Mouse (Mus musculus) cerebellum, adult 2 months (tissue): Measurements from ENCODE around the gene Txnrd2. TPM values are rescaled to one million over a fixed set of nuclear protein-coding genes. Genes with fewer than 3 reads are reported as not detected.

Source experiments
- DNase-seq, 2 experiments: peaks; one replicate each; pipeline ENCODE4 v3.0.0; 2021
- H3K27ac ChIP-seq: fragments of 200-500 bp; 2 replicates; pipeline ENCODE4 v1.5.1; 2012; ENCODE audit warnings: low read length, control low read depth, inconsistent platforms; ENCODE audit not compliant: insufficient read depth
- H3K27me3 ChIP-seq: fragments of 200-500 bp; 2 replicates; pipeline ENCODE4 v1.6.1; 2012; ENCODE audit warnings: inconsistent platforms, mild to moderate bottlenecking, low read length, moderate library complexity; ENCODE audit not compliant: control insufficient read depth, insufficient read depth
- H3K4me1 ChIP-seq: fragments of 200-500 bp; 2 replicates; pipeline ENCODE4 v1.6.1; 2011; ENCODE audit warnings: low read length; ENCODE audit not compliant: control insufficient read depth, insufficient read depth
- H3K4me3 ChIP-seq: fragments of 200-500 bp; replicated peaks from 2 replicates; pipeline ENCODE3; 2011; ENCODE audit warnings: mild to moderate bottlenecking, low read depth, low read length, control low read depth; ENCODE audit not compliant: insufficient read depth
- CTCF ChIP-seq: fragments of 200-500 bp; IDR thresholded peaks from 2 replicates; pipeline ENCODE4 v1.5.1; 2011; ENCODE audit warnings: low read depth, mild to moderate bottlenecking, control low read depth, low read length, moderate library complexity, borderline replicate concordance; ENCODE audit not compliant: insufficient read depth
- POLR2A ChIP-seq: fragments of 200-500 bp; IDR thresholded peaks from 2 replicates; pipeline ENCODE4 v1.6.1; 2011; ENCODE audit warnings: low read length, control low read depth, borderline replicate concordance; ENCODE audit not compliant: insufficient read depth
- WGBS: fragments of 180-500 bp; shearing (Covaris S2); methylation state at CpG from one replicate; pipeline ENCODE4 v1.1.7; 2018; 5-methylcytosine and 5-hydroxymethylcytosine counted together
- polyA plus RNA-seq: library from polyadenylated mRNA; depleted of rRNA; stranded (reverse); fragments of >200 nt; gene quantifications from 2 replicates; pipeline ENCODE4 v1.2.3, GENCODE M21; 2012

Gene Txnrd2
- polyA plus RNA-seq, 1 experiment: 20.6 TPM

DNA sequence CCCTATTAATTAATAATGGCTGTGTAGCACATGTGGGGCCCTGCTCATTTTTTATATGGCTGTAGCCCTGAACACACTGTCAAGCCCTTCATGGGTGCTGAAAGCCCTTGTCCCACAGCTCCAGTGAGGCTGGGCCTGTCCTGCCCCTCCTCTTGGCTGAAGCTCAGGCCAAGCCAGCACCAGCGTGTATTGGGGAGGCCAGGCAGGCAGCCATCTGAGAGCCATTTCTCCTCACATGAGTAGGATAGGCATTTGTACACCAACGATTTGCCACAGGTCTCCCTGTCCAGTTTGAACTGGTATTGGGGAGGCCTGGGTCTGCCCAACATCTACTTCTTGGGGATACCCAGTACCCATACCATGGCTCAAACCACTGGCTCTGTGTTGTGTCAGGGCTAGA lies 47.8 kb downstream of the Txnrd2 start:
- H3K27ac ChIP-seq: no peak overlapping the region
- H3K4me1 ChIP-seq: no peaks in the 10 kb centered on the region; the same call in 1 of the 2 replicates
- H3K4me3 ChIP-seq: no peak overlapping the region
- no peak for DNase-seq
- TF ChIP-seq POLR2A: no peak
- no peak for TF ChIP-seq CTCF
- no peaks in the 10 kb centered on the region for H3K27me3 ChIP-seq
- WGBS: 52% methylated on average over 2 of the region's 2 CpGs

DNA sequence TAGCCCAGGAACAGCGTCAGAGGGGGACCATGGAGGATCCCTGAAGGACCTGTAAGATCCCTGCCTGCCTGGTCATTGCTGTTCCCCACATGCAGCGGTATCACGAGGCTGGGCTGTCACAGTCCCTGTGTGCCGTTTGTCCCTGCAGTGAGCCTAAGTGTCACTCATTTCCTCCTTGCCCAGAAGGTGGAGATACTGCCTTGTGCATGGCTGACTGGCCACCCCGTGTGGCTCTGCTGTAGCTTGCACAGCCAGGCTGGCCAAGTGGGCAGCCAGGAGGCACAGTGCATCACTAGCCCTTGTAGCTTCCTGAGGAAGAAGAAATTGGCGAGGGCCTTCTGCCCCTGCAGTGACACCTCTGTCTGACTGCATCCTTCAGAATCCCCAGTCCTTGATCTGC lies 51.8 kb downstream of the Txnrd2 start:
- Histone ChIP-seq H3K27ac (no peak overlapping the region), H3K27me3 (no peaks in the 10 kb centered on the region), H3K4me3 (no peak overlapping the region), H3K4me1 (no peaks in the 10 kb centered on the region; the same call in 1 of the 2 replicates)
- TF ChIP-seq CTCF: no peak
- TF ChIP-seq POLR2A: no peak
- DNase-seq: no peak
- 42% methylated on average over 6 of the region's 6 CpGs for whole genome bisulfite sequencing

DNA sequence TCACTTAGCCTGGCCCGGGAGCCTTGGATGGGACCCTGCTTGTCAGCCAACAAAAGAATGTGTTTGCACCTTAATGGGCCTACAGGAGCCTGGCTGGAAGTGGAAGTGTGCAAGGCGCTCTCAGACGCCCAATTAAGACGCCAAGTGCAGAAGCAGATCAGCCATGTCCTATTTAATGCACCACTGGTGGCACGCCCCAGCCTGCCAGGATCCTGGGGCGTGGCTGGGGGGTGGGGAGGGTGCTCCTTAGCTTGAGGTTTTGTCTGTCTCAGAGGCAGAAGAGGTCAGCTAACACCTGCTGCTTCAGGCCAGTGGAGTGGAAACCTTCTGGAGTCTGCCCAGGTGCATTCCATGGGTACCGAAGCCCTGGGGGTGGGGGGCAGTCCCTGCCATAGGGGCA lies 53.5 kb downstream of the Txnrd2 start:
- Histone ChIP-seq H3K27ac (no peak overlapping the region), H3K27me3 (no peaks in the 10 kb centered on the region), H3K4me1 (no peaks in the 10 kb centered on the region; the same call in 1 of the 2 replicates), H3K4me3 (no peak overlapping the region)
- DNase-seq: no peak
- TF ChIP-seq POLR2A (no peak), CTCF (no peak)
- 36% methylated on average over 7 of the region's 7 CpGs for WGBS

GRCm38 (mm10) chr16:18480933-18481485 lies 54.8 kb downstream of the Txnrd2 start:
- DNase-seq: peak in 1 of 2 experiments; percentile 2
- WGBS: 64% methylated on average over 4 of the region's 4 CpGs
- Histone ChIP-seq H3K27me3 (no peaks in the 10 kb centered on the region), H3K27ac (no peak overlapping the region), H3K4me1 (no peaks in the 10 kb centered on the region; the same call in 1 of the 2 replicates), H3K4me3 (no peak overlapping the region)
- TF ChIP-seq POLR2A (no peak), CTCF (no peak)

- Histone ChIP-seq H3K27ac (no peak overlapping the region), H3K27me3 (no peaks in the 10 kb centered on the region), H3K4me1 (no peaks in the 10 kb centered on the region; the same call in 1 of the 2 replicates), H3K4me3 (no peak overlapping the region)
- no peak for DNase-seq
- TF ChIP-seq POLR2A: no peak
- no peak for TF ChIP-seq CTCF
- 99% methylated on average over 3 of the region's 3 CpGs for WGBS
Observed at GRCm38 (mm10) chr16:18482431-18482830, 56.2 kb downstream of the Txnrd2 start.

DNA sequence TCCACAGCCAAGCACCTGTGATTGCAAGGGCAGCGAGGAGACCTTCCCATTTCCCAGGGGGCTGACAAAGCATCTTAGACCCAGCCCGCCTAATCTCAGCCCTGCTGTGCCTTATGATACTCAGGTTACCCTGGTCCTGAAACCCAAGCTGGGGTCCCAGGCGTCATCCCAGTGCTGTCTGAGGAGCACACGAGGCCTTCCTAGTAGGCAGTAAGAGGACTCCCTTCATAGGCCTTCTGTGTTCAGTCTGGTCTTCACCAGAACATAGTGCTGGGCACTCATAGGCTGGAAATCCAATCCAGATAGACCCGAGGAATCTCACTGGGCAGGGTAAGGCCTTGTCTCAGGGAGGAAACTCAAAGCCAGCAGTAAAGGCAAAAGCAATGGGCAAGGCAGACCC lies 57.7 kb downstream of the Txnrd2 start:
- no peak overlapping the region for H3K27ac ChIP-seq
- H3K4me1 ChIP-seq: no peaks in the 10 kb centered on the region
- WGBS: 54% methylated on average over 5 of the region's 5 CpGs
- no peaks in the 10 kb centered on the region for H3K27me3 ChIP-seq
- no peak for TF ChIP-seq CTCF
- no peak for TF ChIP-seq POLR2A
- peak in 1 of 2 experiments; percentile 2 for DNase-seq
- no peak overlapping the region for H3K4me3 ChIP-seq

DNA sequence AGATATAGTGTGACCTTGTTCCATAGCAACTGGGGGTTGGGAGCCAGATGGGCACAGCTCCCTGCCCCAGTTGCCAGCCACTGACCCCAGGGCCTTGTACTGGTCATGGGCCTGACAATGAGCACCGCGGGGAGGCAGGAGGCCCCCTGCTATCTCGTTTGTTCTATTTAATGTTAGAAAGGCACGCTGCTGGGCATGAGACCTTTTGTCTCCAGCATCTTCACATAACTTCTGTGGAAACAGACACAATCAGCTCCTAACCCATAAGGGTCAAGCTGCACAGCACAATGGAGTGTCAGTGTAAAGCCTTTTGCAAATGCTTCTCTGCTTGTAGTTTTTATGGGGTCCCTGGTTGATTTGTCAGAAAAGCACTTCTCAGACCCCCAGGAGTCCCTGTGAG lies 58.2 kb downstream of the Txnrd2 start:
- Histone ChIP-seq H3K27ac (no peak overlapping the region), H3K4me1 (no peaks in the 10 kb centered on the region), H3K27me3 (no peaks in the 10 kb centered on the region), H3K4me3 (no peak overlapping the region)
- TF ChIP-seq CTCF (no peak), POLR2A (no peak)
- peak in 1 of 2 experiments; percentile 1 for DNase-seq
- WGBS: 20% methylated on average over 4 of the region's 4 CpGs

GRCm38 (mm10) chr16:18484794-18485435 lies 58.7 kb downstream of the Txnrd2 start:
- Histone ChIP-seq H3K4me1 (no peaks in the 10 kb centered on the region), H3K27me3 (no peaks in the 10 kb centered on the region), H3K4me3 (no peak overlapping the region), H3K27ac (no peak overlapping the region)
- 29% methylated on average over 5 of the region's 5 CpGs for WGBS
- DNase-seq: peak in 1 of 2 experiments; percentile 4
- TF ChIP-seq CTCF (no peak), POLR2A (no peak)
